In genomic region chr6:48047450-48048351, GRCm38 (mm10) we compare ENCODE assay signal across 8 mouse cellular contexts. TPM values are rescaled to one million over a fixed set of nuclear protein-coding genes. Genes with fewer than 3 reads are reported as not detected.
DNase-seq lines count a peak whose midpoint lies in the region; ATAC-seq and TF ChIP-seq lines count a peak whose summit lies in the region.

No protein-coding gene starts in this region.

- no peak for TF ChIP-seq CTCF in C2C12 (IDR thresholded peaks at IDR 0.05; ENCODE audit: control insufficient read depth, insufficient read depth, insufficient read length)

- H3ac ChIP-seq in C2C12 (ENCODE audit: control insufficient read depth, insufficient read length, low read depth) = peak overlapping the region; percentile 95

- H3K36me3 ChIP-seq in C2C12 (ENCODE audit: control insufficient read depth, insufficient read depth) = peaks cover 24% of the 10 kb centered on the region
- H3K36me3 ChIP-seq in neural tube, embryonic 12.5 days = peaks cover 18% of the 10 kb centered on the region

- WGBS in neural tube, embryonic 12.5 days = under 1% methylated on average over 108 of the region's 150 CpGs

- H3K27ac ChIP-seq in neural tube, embryonic 12.5 days = peak overlapping the region; percentile 81; the same call in 1 of the 2 replicates

- peaks cover 8% of the 10 kb centered on the region for H3K4me1 ChIP-seq in neural tube, embryonic 12.5 days

- peak; percentile 6 for DNase-seq in T-cell, adult 2 months (ENCODE audit: low spot score)
- peak; percentile 32 to 39 for DNase-seq in gastrocnemius, postnatal 4 days (ENCODE audit: low spot score in 2 of 2)
- DNase-seq in kidney, adult 18-20 months = peak; percentile 61
- DNase-seq in lung, adult 18-20 months = peak; percentile 21 to 26
- DNase-seq in thymus, postnatal 14 days = peak; percentile 60

- H3K9ac ChIP-seq in neural tube, embryonic 12.5 days = peak overlapping the region; percentile 89

- H3K27me3 ChIP-seq in C2C12 (ENCODE audit: control insufficient read depth, insufficient read depth, insufficient read length) = no peaks in the 10 kb centered on the region
- H3K27me3 ChIP-seq in neural tube, embryonic 12.5 days (replicated peaks) = no peaks in the 10 kb centered on the region

- peaks cover 28% of the 10 kb centered on the region for H3K79me2 ChIP-seq in C2C12 (ENCODE audit: control insufficient read depth, insufficient read depth)

- H3K4me2 ChIP-seq in neural tube, embryonic 12.5 days (replicated peaks) = peak overlapping the region; percentile 85

- H3K9me3 ChIP-seq in neural tube, embryonic 12.5 days = no peaks in the 10 kb centered on the region

- H3K4me3 ChIP-seq in C2C12 (ENCODE audit: insufficient read depth, poor library complexity, severe bottlenecking) = peak overlapping the region; percentile 53
- peak overlapping the region; percentile 86 for H3K4me3 ChIP-seq in neural tube, embryonic 12.5 days

- peaks cover 28% of the 10 kb centered on the region for H3K79me3 ChIP-seq in C2C12 (ENCODE audit: low read depth)

- ATAC-seq in common myeloid progenitor, adult 5-6 weeks (replicated peaks; ENCODE audit: low read depth, poor library complexity, severe bottlenecking) = peak; percentile 13; the same call in 1 of the 2 replicates
- peak; percentile 49 for ATAC-seq in neural tube, embryonic 12.5 days (ENCODE audit: low FRiP score, low read depth)

TF ChIP-seq in C2C12, 6 proteins besides CTCF, POLR2A, EP300 and RAD21:
- TF ChIP-seq FOSL1 (IDR thresholded peaks at IDR 0.05; ENCODE audit: insufficient read depth, low read length, poor library complexity, severe bottlenecking) (no peak), CEBPB (IDR thresholded peaks at IDR 0.05; ENCODE audit: low read depth) (no peak), USF1 (IDR thresholded peaks at IDR 0.05; ENCODE audit: low read depth) (no peak), MYOD1 (IDR thresholded peaks at IDR 0.05; ENCODE audit: control insufficient read depth, insufficient read length, low read depth) (no peak), MAX (IDR thresholded peaks at IDR 0.05) (no peak), MYOG (IDR thresholded peaks at IDR 0.05; ENCODE audit: control insufficient read depth, extremely low read depth, insufficient read length) (no peak)

RNA-seq across cellular contexts. Expression of gene Zfp777, which starts 1.0 kb away (rescaled TPM):
- 18.4 TPM for polyA plus RNA-seq in C2C12 (2012; fragmentation: generic; extraction: Trizol)
- 26.1 and 30.6 TPM in 2 replicates for total RNA-seq in common myeloid progenitor, adult 5-6 weeks (2017)
- total RNA-seq in gastrocnemius, postnatal 4 days (2021) = 10 to 100 TPM; 25.8 to 26.4 TPM
- 13.0 and 13.3 TPM in 2 replicates for polyA plus RNA-seq in neural tube, embryonic 12.5 days (2016; fragmentation: Nextera tagmentation; extraction: Ambion mirVana)

RNA-seq across cellular contexts. Expression of gene Zfp746, which starts 38.7 kb away (rescaled TPM):
- polyA plus RNA-seq in C2C12 (2012; fragmentation: generic; extraction: Trizol) = 13.5 TPM
- total RNA-seq in common myeloid progenitor, adult 5-6 weeks (2017) = 24.3 and 30.5 TPM in 2 replicates
- total RNA-seq in gastrocnemius, postnatal 4 days (2021) = 10 to 100 TPM; 19.1 to 22.8 TPM
- polyA plus RNA-seq in neural tube, embryonic 12.5 days (2016; fragmentation: Nextera tagmentation; extraction: Ambion mirVana) = 29.4 and 30.3 TPM in 2 replicates

Comparison
In these comparisons a context has a peak if more than half of its experiments do, and no peak if none do; other contexts are left out.
1. Peak in every context shown above with its lines: DNase-seq, ATAC-seq, H3K4me3 ChIP-seq and H3K27ac ChIP-seq.
2. DNase-seq: peak in every context shown above with its lines; median percentile 61 in kidney, adult 18-20 months; 60 in thymus, postnatal 14 days; 36 in gastrocnemius, postnatal 4 days; 24 in lung, adult 18-20 months; 6 in T-cell, adult 2 months.